Mouse (Mus musculus) embryonic facial prominence, embryonic 15.5 days (tissue): ENCODE data around the gene Rnf223. TPM values are rescaled to one million over a fixed set of nuclear protein-coding genes. Genes with fewer than 3 reads are reported as not detected.

Source experiments
- ATAC-seq: fragments of 200-750 bp; cut with Nextera tagmentation; 2 replicates; pipeline ENCODE4 v1.8.0; 2017; ENCODE audit warnings: low read depth, moderate TSS enrichment; ENCODE audit not compliant: insufficient number of reproducible peaks, low FRiP score, low TSS enrichment
- H3K27ac ChIP-seq: fragments of 300-500 bp; sonication (generic); replicated peaks from 2 replicates; pipeline ENCODE4 v1.5.1; 2015; ENCODE audit warnings: mild to moderate bottlenecking, inconsistent platforms
- H3K27me3 ChIP-seq: fragments of 300-500 bp; sonication (generic); 2 replicates; pipeline ENCODE4 v1.6.1; 2015; ENCODE audit warnings: inconsistent platforms
- H3K36me3 ChIP-seq: fragments of 300-500 bp; sonication (generic); 2 replicates; pipeline ENCODE4 v1.6.1; 2015; ENCODE audit warnings: mild to moderate bottlenecking, inconsistent platforms
- H3K4me1 ChIP-seq: fragments of 300-500 bp; sonication (generic); 2 replicates; pipeline ENCODE4 v1.6.1; 2015; ENCODE audit warnings: inconsistent platforms
- H3K4me2 ChIP-seq: fragments of 300-500 bp; sonication (generic); replicated peaks from 2 replicates; pipeline ENCODE4 v1.6.1; 2015; ENCODE audit warnings: mild to moderate bottlenecking, inconsistent platforms
- H3K4me3 ChIP-seq: fragments of 300-500 bp; sonication (generic); replicated peaks from 2 replicates; pipeline ENCODE4 v1.5.1; 2015; ENCODE audit warnings: mild to moderate bottlenecking, inconsistent platforms
- H3K9ac ChIP-seq: fragments of 300-500 bp; sonication (generic); 2 replicates; pipeline ENCODE4 v1.6.1; 2015; ENCODE audit warnings: inconsistent platforms
- H3K9me3 ChIP-seq: fragments of 300-500 bp; sonication (generic); replicated peaks from 2 replicates; pipeline ENCODE4 v1.6.1; 2016; ENCODE audit warnings: inconsistent platforms
- WGBS: fragments of 180-500 bp; shearing (Covaris S2); methylation state at CpG from one replicate; pipeline ENCODE4 v1.1.7; 2015; 5-methylcytosine and 5-hydroxymethylcytosine counted together
- polyA plus RNA-seq: library from polyadenylated mRNA; unstranded; fragments of >200 nt; fragmentation: Nextera tagmentation; extraction: Ambion mirVana; gene quantifications from 2 replicates; pipeline ENCODE4 v1.2.1, GENCODE M21; 2015

Rnf223 gene
- polyA plus RNA-seq, 1 experiment from 2014 or later = 1.8 TPM

GRCm38 (mm10) chr4:156177630-156178029 lies 47.3 kb downstream of the Rnf223 start:
- Histone ChIP-seq H3K27me3 (no peaks in the 10 kb centered on the region), H3K36me3 (peaks cover 76% of the 10 kb centered on the region), H3K27ac (no peak overlapping the region), H3K4me3 (no peak overlapping the region), H3K9me3 (no peaks in the 10 kb centered on the region), H3K9ac (no peak overlapping the region), H3K4me1 (no peaks in the 10 kb centered on the region), H3K4me2 (no peak overlapping the region)
- WGBS = 90% methylated on average over 9 of the region's 9 CpGs
- ATAC-seq = no peak

Other genes starting within 250 kb of the Rnf223 start
- 62.6 and 63.6 TPM in 2 replicates for gene Pusl1, start 238.7 kb upstream of the Rnf223 start, polyA plus RNA-seq
- 25.1 and 26.2 TPM in 2 replicates for gene Acap3, start 238.7 kb upstream of the Rnf223 start, polyA plus RNA-seq
- gene Ube2j2, start 186.7 kb upstream of the Rnf223 start, polyA plus RNA-seq = 108 and 109 TPM in 2 replicates
- 68.2 and 73.8 TPM in 2 replicates for gene C1qtnf12, start 168.2 kb upstream of the Rnf223 start, polyA plus RNA-seq
- gene B3galt6, start 137.9 kb upstream of the Rnf223 start, polyA plus RNA-seq = 16.6 and 16.7 TPM in 2 replicates
- gene Sdf4, start 137.6 kb upstream of the Rnf223 start, polyA plus RNA-seq = 165 and 172 TPM in 2 replicates
- 1.1 and 1.2 TPM in 2 replicates for gene Tnfrsf4, start 116.7 kb upstream of the Rnf223 start, polyA plus RNA-seq
- gene Tnfrsf18, start 104.3 kb upstream of the Rnf223 start, polyA plus RNA-seq = 6.0 and 7.1 TPM in 2 replicates
- 4.0 and 4.3 TPM in 2 replicates for gene Ttll10, start 71.1 kb upstream of the Rnf223 start, polyA plus RNA-seq
- 32.8 and 33.5 TPM in 2 replicates for gene 9430015G10Rik, start 20.5 kb upstream of the Rnf223 start, polyA plus RNA-seq
- 72.1 and 82.0 TPM in 2 replicates for gene Agrn, start 67.0 kb downstream of the Rnf223 start, polyA plus RNA-seq
- 4.1 and 4.4 TPM in 2 replicates for gene Isg15, start 70.3 kb downstream of the Rnf223 start, polyA plus RNA-seq
- 3.1 and 3.6 TPM in 2 replicates for gene AW011738, start 72.8 kb downstream of the Rnf223 start, polyA plus RNA-seq
- gene Perm1, start 85.4 kb downstream of the Rnf223 start, polyA plus RNA-seq = 3.8 and 4.6 TPM in 2 replicates
- 43.4 and 44.1 TPM in 2 replicates for gene Plekhn1, start 104.3 kb downstream of the Rnf223 start, polyA plus RNA-seq
- gene Noc2l, start 105.5 kb downstream of the Rnf223 start, polyA plus RNA-seq = 68.0 and 71.9 TPM in 2 replicates
- 0.28 and 0.42 TPM in 2 replicates for gene Samd11, start 125.1 kb downstream of the Rnf223 start, polyA plus RNA-seq
- gene Vmn2r-ps159, start 200.6 kb downstream of the Rnf223 start, polyA plus RNA-seq = 0.05 TPM in 1 of 2 replicates, not detected in the other